Mouse (Mus musculus) right cerebral cortex, postnatal 25 days (tissue): ENCODE data around the gene Braf.
A peak's percentile ranks its signal among the peaks of the same experiment; 100 is the strongest.
"Not testable (repeated sequence)": the region's sequence is repeated elsewhere in the genome, so short reads cannot be mapped to it uniquely, and the experiment has no call there.

Experiments used
- DNase-seq: peaks from one replicate; pipeline ENCODE4 v3.0.0; 2022

Braf gene

GRCm38 (mm10) chr6:39724866-39725711 is at the start of gene Braf:
Gene Braf (minus strand): TSS chr6:39725463.
- peak; percentile 84 for DNase-seq

- no peak for DNase-seq
Measured at GRCm38 (mm10) chr6:39775029-39775428, 49.8 kb upstream of the Braf start.

- DNase-seq: no peak
Measured at GRCm38 (mm10) chr6:39757229-39757628, 32.0 kb upstream of the Braf start.

- DNase-seq: no peak
Measured at GRCm38 (mm10) chr6:39749881-39750280, 24.6 kb upstream of the Braf start.

GRCm38 (mm10) chr6:39747094-39747493 is 21.8 kb upstream of the Braf start:
- no peak for DNase-seq

GRCm38 (mm10) chr6:39745456-39745855 is 20.2 kb upstream of the Braf start:
- DNase-seq: no peak

GRCm38 (mm10) chr6:39739698-39740097 is 14.4 kb upstream of the Braf start:
- not testable (repeated sequence) for DNase-seq

- DNase-seq: no peak
Measured at GRCm38 (mm10) chr6:39728095-39728494, 2.8 kb upstream of the Braf start.

GRCm38 (mm10) chr6:39726149-39726548 is 886 bp upstream of the Braf start:
- DNase-seq: no peak

- DNase-seq: no peak
Measured at GRCm38 (mm10) chr6:39724542-39724865, 759 bp downstream of the Braf start.

- no peak for DNase-seq
Measured at GRCm38 (mm10) chr6:39724071-39724470, 1.2 kb downstream of the Braf start.

- no peak for DNase-seq
Measured at GRCm38 (mm10) chr6:39718567-39718966, 6.7 kb downstream of the Braf start.

GRCm38 (mm10) chr6:39717049-39717448 is 8.2 kb downstream of the Braf start:
- no peak for DNase-seq

- no peak for DNase-seq
Measured at GRCm38 (mm10) chr6:39714341-39714740, 10.9 kb downstream of the Braf start.

GRCm38 (mm10) chr6:39713399-39713798 is 11.9 kb downstream of the Braf start:
- no peak for DNase-seq

- DNase-seq: no peak
Measured at GRCm38 (mm10) chr6:39705625-39706024, 19.6 kb downstream of the Braf start.

- DNase-seq: no peak
Measured at GRCm38 (mm10) chr6:39693126-39693525, 32.1 kb downstream of the Braf start.

- DNase-seq: not testable (repeated sequence)
Measured at GRCm38 (mm10) chr6:39686839-39687238, 38.4 kb downstream of the Braf start.

- DNase-seq: no peak
Measured at GRCm38 (mm10) chr6:39681795-39682194, 43.5 kb downstream of the Braf start.

GRCm38 (mm10) chr6:39680524-39680923 is 44.7 kb downstream of the Braf start:
- DNase-seq: no peak

- DNase-seq: no peak
Measured at GRCm38 (mm10) chr6:39678241-39678640, 47.0 kb downstream of the Braf start.

GRCm38 (mm10) chr6:39675081-39675480 is 50.2 kb downstream of the Braf start:
- DNase-seq: peak; percentile 51

GRCm38 (mm10) chr6:39611296-39611695 is 114.0 kb downstream of the Braf start:
- DNase-seq: no peak

GRCm38 (mm10) chr6:39610207-39610606 is 115.1 kb downstream of the Braf start:
- no peak for DNase-seq

- no peak for DNase-seq
Measured at GRCm38 (mm10) chr6:39607365-39607764, 117.9 kb downstream of the Braf start.
